Mouse (Mus musculus) embryonic facial prominence, embryonic 14.5 days (tissue): ENCODE results near the gene Eya3. TPM values are rescaled to one million over a fixed set of nuclear protein-coding genes. Genes with fewer than 3 reads are reported as not detected.

Experiments used
- ATAC-seq: fragments of 200-750 bp; cut with Nextera tagmentation; 2 replicates; pipeline ENCODE4 v1.8.0; 2017; ENCODE audit warnings: low read depth, moderate number of reproducible peaks, moderate TSS enrichment
- DNase-seq: peaks from one replicate; pipeline ENCODE4 v3.0.0-alpha.2; 2015; ENCODE audit warnings: low spot score
- H3K27ac ChIP-seq: fragments of 300-500 bp; sonication (generic); replicated peaks from 2 replicates; pipeline ENCODE4 v1.5.1; 2014; ENCODE audit warnings: low read depth, mild to moderate bottlenecking, low read length, moderate library complexity
- H3K27me3 ChIP-seq: fragments of 300-500 bp; sonication (generic); replicated peaks from 2 replicates; pipeline ENCODE4 v1.6.1; 2014; ENCODE audit warnings: low read length; ENCODE audit not compliant: control insufficient read depth, insufficient read depth
- H3K36me3 ChIP-seq: fragments of 300-500 bp; sonication (generic); 2 replicates; pipeline ENCODE4 v1.6.1; 2014; ENCODE audit warnings: low read length, mixed read lengths; ENCODE audit not compliant: control insufficient read depth, insufficient read depth
- H3K4me1 ChIP-seq: fragments of 300-500 bp; sonication (generic); 2 replicates; pipeline ENCODE4 v1.6.1; 2014; ENCODE audit warnings: antibody characterized with exemption, low read length; ENCODE audit not compliant: control insufficient read depth, insufficient read depth
- H3K4me2 ChIP-seq: fragments of 300-500 bp; sonication (generic); 2 replicates; pipeline ENCODE4 v1.6.1; 2014; ENCODE audit warnings: low read depth, mild to moderate bottlenecking, low read length, moderate library complexity, mixed read lengths
- H3K4me3 ChIP-seq: fragments of 300-500 bp; sonication (generic); 2 replicates; pipeline ENCODE4 v1.5.1; 2014; ENCODE audit warnings: low read depth, mild to moderate bottlenecking, low read length
- H3K9ac ChIP-seq: fragments of 300-500 bp; sonication (generic); 2 replicates; pipeline ENCODE4 v1.6.1; 2014; ENCODE audit warnings: low read depth, mild to moderate bottlenecking, low read length, moderate library complexity, mixed read lengths
- H3K9me3 ChIP-seq: fragments of 300-500 bp; sonication (generic); 2 replicates; pipeline ENCODE4 v1.6.1; 2016; ENCODE audit warnings: low read length; ENCODE audit not compliant: control insufficient read depth
- WGBS: fragments of 180-500 bp; shearing (Covaris S2); extraction: QIAGEN DNeasy Blood & Tissue Kit; methylation state at CpG from one replicate; pipeline ENCODE4 v1.1.7; 2014; 5-methylcytosine and 5-hydroxymethylcytosine counted together
- polyA plus RNA-seq: library from polyadenylated mRNA; unstranded; fragments of >200 nt; fragmentation: Nextera tagmentation; extraction: Ambion mirVana; gene quantifications from 2 replicates; pipeline ENCODE4 v1.2.1, GENCODE M21; 2014

The Eya3 gene
- polyA plus RNA-seq, 1 experiment from 2014 or later = 25.5 TPM

DNA sequence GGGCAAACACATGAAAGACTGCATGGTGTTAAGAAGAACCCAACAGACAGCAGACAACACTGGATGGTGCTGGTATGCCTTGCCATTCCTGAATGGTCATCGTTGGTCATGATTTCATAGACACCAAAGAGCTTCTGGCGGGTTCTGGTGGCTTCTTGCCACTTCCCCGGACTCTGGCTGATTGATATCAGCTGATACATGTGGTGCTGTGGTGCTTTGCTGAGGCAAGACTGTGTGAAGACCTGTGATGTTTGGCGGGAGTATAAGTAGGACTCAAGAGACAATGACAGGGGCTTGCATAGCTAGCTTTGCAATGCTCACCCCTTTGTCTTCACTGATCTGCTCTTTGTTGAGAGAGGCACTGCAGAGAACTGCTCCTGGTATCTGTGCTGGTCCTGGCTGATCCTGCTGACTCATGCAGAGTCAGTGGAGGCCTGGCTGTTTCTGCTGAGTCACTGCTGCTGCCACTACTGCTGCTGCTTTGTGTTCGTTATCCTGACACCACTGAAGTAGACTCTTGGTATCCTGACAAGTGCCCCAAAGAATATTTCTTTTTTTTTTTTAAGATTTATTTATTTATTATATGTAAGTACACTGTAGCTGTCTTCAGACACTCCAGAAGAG lies 14.6 kb upstream of the Eya3 start:
- Histone ChIP-seq H3K4me1 (no peaks in the 10 kb centered on the region), H3K36me3 (no peaks in the 10 kb centered on the region), H3K27ac (no peak overlapping the region), H3K27me3 (no peaks in the 10 kb centered on the region), H3K4me2 (no peak overlapping the region), H3K9ac (no peak overlapping the region), H3K9me3 (no peaks in the 10 kb centered on the region), H3K4me3 (no peak overlapping the region)
- 81% methylated on average over 5 of the region's 5 CpGs for WGBS
- no peak for ATAC-seq
- no peak for DNase-seq

DNA sequence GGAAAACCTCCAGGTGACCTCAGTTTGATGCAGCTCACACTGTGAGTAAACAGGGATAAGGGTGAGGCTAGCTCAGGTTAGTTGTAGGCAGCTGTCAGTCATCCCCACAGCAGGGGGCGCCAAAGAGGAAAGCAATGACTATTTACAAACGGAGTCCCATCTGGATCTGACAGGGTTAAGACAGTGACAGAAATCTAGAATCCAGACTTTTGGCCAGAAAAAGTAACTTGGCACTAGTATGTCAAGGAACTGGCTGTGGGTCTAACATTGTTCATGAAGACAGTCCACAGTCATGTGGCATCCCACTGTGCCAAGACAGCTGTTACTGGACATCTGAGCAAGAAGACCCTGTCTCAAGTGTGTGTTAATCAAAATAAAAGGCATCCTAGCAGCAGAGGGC lies 10.0 kb upstream of the Eya3 start:
- ATAC-seq (no peak), DNase-seq (no peak)
- Histone ChIP-seq H3K27ac (no peak overlapping the region), H3K4me2 (no peak overlapping the region), H3K4me3 (no peak overlapping the region), H3K9ac (no peak overlapping the region), H3K9me3 (no peaks in the 10 kb centered on the region), H3K36me3 (no peaks in the 10 kb centered on the region), H3K27me3 (no peaks in the 10 kb centered on the region), H3K4me1 (no peaks in the 10 kb centered on the region)
- 21% methylated on average over 2 of the region's 2 CpGs for WGBS

DNA sequence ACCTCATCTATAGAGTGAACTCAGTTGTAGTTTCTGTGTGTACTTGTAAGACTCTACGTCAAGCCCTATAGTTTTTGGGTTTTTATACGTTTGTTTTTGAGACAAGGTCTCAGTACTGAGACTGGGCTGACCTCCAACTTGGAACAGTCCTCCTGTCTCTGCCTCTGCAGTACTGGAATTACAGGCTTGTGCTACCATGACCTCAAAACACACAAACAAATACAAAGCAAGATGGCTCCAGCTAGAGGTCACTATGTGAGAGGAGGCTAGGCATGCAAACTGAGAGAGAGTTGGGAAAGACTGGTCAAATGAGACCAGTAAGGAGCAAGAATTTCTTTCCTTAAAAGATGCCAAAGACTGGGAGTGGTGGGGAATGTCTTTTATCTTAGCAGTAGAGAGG lies 2.8 kb upstream of the Eya3 start:
- no peak for ATAC-seq
- Histone ChIP-seq H3K4me3 (no peak overlapping the region), H3K27me3 (no peaks in the 10 kb centered on the region), H3K4me2 (no peak overlapping the region), H3K27ac (no peak overlapping the region), H3K9ac (no peak overlapping the region), H3K36me3 (no peaks in the 10 kb centered on the region), H3K9me3 (no peaks in the 10 kb centered on the region), H3K4me1 (peaks cover 3% of the 10 kb centered on the region; the same call in 1 of the 2 replicates)
- 88% methylated on average over 2 of the region's 2 CpGs for WGBS
- DNase-seq = no peak

DNA sequence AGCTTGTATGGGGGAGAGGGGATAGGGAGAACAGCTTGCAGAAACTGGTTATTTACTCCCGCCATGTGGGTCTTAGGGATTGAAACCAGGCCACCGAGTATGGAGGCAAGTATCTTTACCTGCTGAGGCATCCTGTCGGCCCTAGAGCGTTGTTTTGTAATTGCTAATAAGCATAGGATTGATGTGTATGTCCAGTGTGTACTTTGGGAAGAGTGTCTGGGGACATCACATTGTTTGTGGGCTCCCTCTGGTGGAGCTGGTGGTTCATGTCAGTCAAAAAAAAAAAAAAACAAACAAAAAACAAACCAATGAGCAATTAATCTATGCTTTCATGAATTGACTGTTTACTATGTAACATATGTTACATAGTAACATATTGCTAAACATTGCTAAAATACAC lies 2.2 kb upstream of the Eya3 start:
- ATAC-seq (no peak), DNase-seq (peak; percentile 14)
- H3K36me3 ChIP-seq = 0 out of 2 replicates have a peak, but pooled peaks cover 1% of the 10 kb centered on the region
- peaks cover 3% of the 10 kb centered on the region; the same call in 1 of the 2 replicates for H3K4me1 ChIP-seq
- no peak overlapping the region for H3K4me2 ChIP-seq
- H3K4me3 ChIP-seq = no peak overlapping the region
- H3K9ac ChIP-seq = no peak overlapping the region
- H3K27me3 ChIP-seq = no peaks in the 10 kb centered on the region
- no peak overlapping the region for H3K27ac ChIP-seq
- H3K9me3 ChIP-seq = no peaks in the 10 kb centered on the region
- 52% methylated on average over 4 of the region's 4 CpGs for WGBS

DNA sequence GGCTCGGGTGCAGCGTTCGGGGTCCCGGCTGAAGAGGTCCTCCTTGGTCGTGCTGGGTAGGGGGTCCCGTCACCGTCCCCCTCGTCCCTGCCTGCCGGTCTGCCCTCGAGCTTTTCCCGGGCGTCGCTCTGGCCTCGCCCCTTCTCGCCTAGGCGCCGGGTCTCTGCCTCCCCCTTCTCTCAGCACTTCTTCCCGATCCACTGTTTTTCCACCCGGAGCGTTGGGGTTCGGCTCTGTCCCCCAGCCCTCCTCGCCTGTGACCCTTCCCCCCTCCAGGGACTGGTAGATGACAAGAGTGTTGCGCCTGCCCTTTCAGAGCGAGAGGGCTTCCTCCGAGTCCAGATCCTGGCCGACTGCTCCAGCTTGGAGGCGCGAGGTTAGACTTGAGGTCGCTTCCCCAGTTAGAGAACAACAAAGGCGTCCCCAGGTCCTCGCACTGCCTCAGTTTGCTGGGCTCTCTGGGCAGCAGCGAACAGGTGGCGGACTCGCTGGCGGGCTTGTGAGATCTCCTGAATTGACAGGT lies 465 bp downstream of the Eya3 start:
- H3K9me3 ChIP-seq = no peaks in the 10 kb centered on the region
- H3K27ac ChIP-seq = peak overlapping the region; percentile 86
- peak overlapping the region; percentile 70 for H3K4me2 ChIP-seq
- ATAC-seq = peak; percentile 34; the same call in 1 of the 2 replicates
- H3K36me3 ChIP-seq = 0 out of 2 replicates have a peak, but pooled peaks cover 7% of the 10 kb centered on the region
- H3K27me3 ChIP-seq = no peaks in the 10 kb centered on the region
- 1% methylated on average over 27 of the region's 35 CpGs for WGBS
- peak overlapping the region; percentile 84 for H3K4me3 ChIP-seq
- peak overlapping the region; percentile 87 for H3K9ac ChIP-seq
- peak; percentile 16 for DNase-seq
- peaks cover 3% of the 10 kb centered on the region; the same call in 1 of the 2 replicates for H3K4me1 ChIP-seq

DNA sequence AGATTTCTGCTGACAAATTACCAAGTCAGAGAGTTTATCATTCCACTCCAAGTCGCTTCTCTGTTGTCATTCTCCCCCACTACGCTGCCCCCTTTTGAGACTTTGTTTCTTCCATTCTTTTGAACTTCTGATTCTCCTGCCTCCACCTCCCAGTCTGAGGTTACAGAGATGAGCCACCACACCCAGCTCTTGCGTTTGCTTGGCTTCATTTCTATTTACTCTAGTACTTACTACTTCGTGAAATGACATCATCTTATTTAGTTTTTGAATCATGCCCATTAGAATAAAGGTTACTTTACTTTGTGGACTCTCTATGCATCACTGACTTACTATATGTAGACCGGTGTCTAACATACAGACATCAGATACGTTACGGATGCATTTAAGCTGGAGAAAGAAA lies 8.7 kb downstream of the Eya3 start:
- ATAC-seq (no peak), DNase-seq (no peak)
- Histone ChIP-seq H3K36me3 (no peaks in the 10 kb centered on the region), H3K4me3 (no peak overlapping the region), H3K9me3 (no peaks in the 10 kb centered on the region), H3K27me3 (no peaks in the 10 kb centered on the region), H3K4me1 (no peaks in the 10 kb centered on the region), H3K4me2 (no peak overlapping the region), H3K9ac (no peak overlapping the region), H3K27ac (no peak overlapping the region)
- 82% methylated on average over 7 of the region's 7 CpGs for WGBS

DNA sequence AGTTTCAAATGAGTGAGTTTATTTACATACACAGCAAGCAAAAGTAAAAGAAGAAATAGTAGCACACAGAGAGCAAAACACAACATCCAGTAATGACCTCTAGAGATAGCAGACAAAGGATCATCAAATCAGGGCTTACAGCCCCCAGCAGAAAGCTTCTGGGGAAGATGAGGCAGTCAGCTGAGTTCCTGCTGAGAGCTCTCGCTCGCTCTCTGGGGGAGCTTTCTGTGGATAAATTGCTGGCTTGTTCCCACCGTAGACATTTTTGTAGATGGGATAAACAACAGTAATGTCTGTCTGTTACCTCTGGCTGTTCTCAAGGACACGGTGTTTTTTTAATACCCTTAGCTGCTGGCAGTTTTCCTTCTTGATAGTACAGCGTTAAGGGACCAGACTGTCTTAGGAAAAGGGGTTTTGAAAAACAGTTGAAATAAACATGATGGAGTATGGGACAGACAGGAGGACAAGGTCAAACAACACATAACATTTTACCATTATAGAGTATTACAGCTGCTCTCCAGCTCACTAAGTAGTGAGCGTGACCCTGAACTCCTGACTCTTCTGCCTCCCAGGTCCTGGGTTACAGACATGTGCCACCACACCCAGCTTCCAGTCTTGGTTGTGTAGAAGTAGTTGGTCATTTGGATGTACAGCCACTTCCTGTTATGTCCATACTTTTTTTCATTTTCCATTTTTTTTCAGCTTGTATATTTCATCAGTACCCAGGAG lies 10.6 kb downstream of the Eya3 start:
- DNase-seq (no peak), ATAC-seq (no peak)
- Histone ChIP-seq H3K36me3 (no peaks in the 10 kb centered on the region), H3K4me3 (no peak overlapping the region), H3K27me3 (no peaks in the 10 kb centered on the region), H3K9ac (no peak overlapping the region), H3K4me2 (no peak overlapping the region), H3K9me3 (no peaks in the 10 kb centered on the region), H3K27ac (no peak overlapping the region), H3K4me1 (peaks cover 3% of the 10 kb centered on the region; the same call in 1 of the 2 replicates)
- 63% methylated on average over 6 of the region's 6 CpGs for WGBS

DNA sequence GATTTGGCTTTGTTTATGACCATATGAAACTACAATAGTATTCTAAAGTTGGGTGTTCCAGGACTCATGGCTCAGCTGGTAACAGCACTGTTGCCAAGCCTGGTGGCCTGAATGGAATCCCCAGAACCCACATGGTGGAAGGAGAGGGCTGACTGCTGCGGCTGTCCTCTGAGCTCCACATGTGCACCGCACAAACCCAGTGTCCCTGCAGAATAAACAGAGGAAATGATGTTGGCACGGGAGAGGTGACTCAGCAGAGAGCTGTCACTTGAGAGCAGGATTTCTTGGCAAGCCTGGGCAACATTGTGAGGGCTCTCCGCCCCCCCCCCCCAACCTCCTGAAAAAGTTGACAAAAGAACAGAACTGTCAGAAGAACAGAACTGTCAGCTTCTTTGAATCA lies 14.1 kb downstream of the Eya3 start:
- WGBS = 39% methylated on average over 4 of the region's 4 CpGs
- no peak overlapping the region for H3K27ac ChIP-seq
- peak; percentile 68 for DNase-seq

More for the DNA sequence above, 14.1 kb downstream of the Eya3 start:
- Histone ChIP-seq H3K4me3 (no peak overlapping the region), H3K36me3 (peaks cover 4% of the 10 kb centered on the region; the same call in 1 of the 2 replicates), H3K4me2 (no peak overlapping the region), H3K9ac (no peak overlapping the region), H3K27me3 (no peaks in the 10 kb centered on the region), H3K9me3 (no peaks in the 10 kb centered on the region), H3K4me1 (peaks cover 3% of the 10 kb centered on the region; the same call in 1 of the 2 replicates)
- ATAC-seq = no peak
